Mouse (Mus musculus): Measurements from ENCODE around the gene Shisal1.
A peak's percentile ranks its signal among the peaks of the same experiment; 100 is the strongest.

Shisal1 gene

GRCm38 (mm10) chr15:84446997-84447396 is at the start of gene Shisal1:
Gene Shisal1, minus strand, starts transcription at chr15:84447097.
- no peak for DNase-seq (ENCODE audit: low read depth)

GRCm38 (mm10) chr15:84490486-84490885 is 43.6 kb upstream of the Shisal1 start:
- DNase-seq (ENCODE audit: low read depth) = no peak

- no peak for DNase-seq (ENCODE audit: low read depth)
These were observed 37.4 kb upstream of the Shisal1 start for GRCm38 (mm10) chr15:84484255-84484654.

- DNase-seq (ENCODE audit: low read depth) = no peak
These were observed 36.7 kb upstream of the Shisal1 start for GRCm38 (mm10) chr15:84483622-84484021.

GRCm38 (mm10) chr15:84481259-84481877 is 34.5 kb upstream of the Shisal1 start:
- no peak for DNase-seq (ENCODE audit: low read depth)

GRCm38 (mm10) chr15:84469391-84469790 is 22.5 kb upstream of the Shisal1 start:
- no peak for DNase-seq (ENCODE audit: low read depth)

- no peak for DNase-seq (ENCODE audit: low read depth)
These were observed 20.9 kb upstream of the Shisal1 start for GRCm38 (mm10) chr15:84467761-84468160.

GRCm38 (mm10) chr15:84466458-84467267 is 19.8 kb upstream of the Shisal1 start:
- DNase-seq (ENCODE audit: low read depth) = no peak

GRCm38 (mm10) chr15:84461429-84461828 is 14.5 kb upstream of the Shisal1 start:
- DNase-seq (ENCODE audit: low read depth) = no peak

- no peak for DNase-seq (ENCODE audit: low read depth)
These were observed 12.1 kb upstream of the Shisal1 start for GRCm38 (mm10) chr15:84458983-84459382.

GRCm38 (mm10) chr15:84455286-84455685 is 8.4 kb upstream of the Shisal1 start:
- no peak for DNase-seq (ENCODE audit: low read depth)

- DNase-seq (ENCODE audit: low read depth) = no peak
These were observed 6.2 kb upstream of the Shisal1 start for GRCm38 (mm10) chr15:84453091-84453490.

- DNase-seq (ENCODE audit: low read depth) = peak; percentile 37
These were observed 3.7 kb upstream of the Shisal1 start for GRCm38 (mm10) chr15:84450441-84451183.

- DNase-seq (ENCODE audit: low read depth) = no peak
These were observed 833 bp downstream of the Shisal1 start for GRCm38 (mm10) chr15:84445812-84446716.

- DNase-seq (ENCODE audit: low read depth) = no peak
These were observed 2.7 kb downstream of the Shisal1 start for GRCm38 (mm10) chr15:84444181-84444580.

GRCm38 (mm10) chr15:84443631-84444030 is 3.3 kb downstream of the Shisal1 start:
- no peak for DNase-seq (ENCODE audit: low read depth)

- no peak for DNase-seq (ENCODE audit: low read depth)
These were observed 5.1 kb downstream of the Shisal1 start for GRCm38 (mm10) chr15:84441682-84442315.

GRCm38 (mm10) chr15:84440820-84441219 is 6.1 kb downstream of the Shisal1 start:
- DNase-seq (ENCODE audit: low read depth) = no peak

GRCm38 (mm10) chr15:84433586-84434185 is 13.2 kb downstream of the Shisal1 start:
- no peak for DNase-seq (ENCODE audit: low read depth)

- DNase-seq (ENCODE audit: low read depth) = no peak
These were observed 16.4 kb downstream of the Shisal1 start for GRCm38 (mm10) chr15:84430482-84430881.

- DNase-seq (ENCODE audit: low read depth) = no peak
These were observed 19.3 kb downstream of the Shisal1 start for GRCm38 (mm10) chr15:84427624-84428023.

All from c-Kit-positive CD71-negative TER-119-negative erythroid progenitor cells, embryonic 14.5 days (primary cell).